Mouse (Mus musculus) stomach, embryonic 16.5 days (tissue): ENCODE results near the gene Wdfy1. TPM values are rescaled to one million over a fixed set of nuclear protein-coding genes. Genes with fewer than 3 reads are reported as not detected.

Source experiments
- ATAC-seq: fragments of 200-750 bp; cut with Nextera tagmentation; 2 replicates; pipeline ENCODE4 v1.8.0; 2017; ENCODE audit warnings: moderate number of reproducible peaks, moderate TSS enrichment; ENCODE audit not compliant: insufficient read depth, low FRiP score
- H3K27ac ChIP-seq: fragments of 300-500 bp; sonication (generic); 2 replicates; pipeline ENCODE4 v1.5.1; 2014; ENCODE audit warnings: low read length
- H3K27me3 ChIP-seq: fragments of 300-500 bp; sonication (generic); 2 replicates; pipeline ENCODE4 v1.6.1; 2014; ENCODE audit warnings: low read length, control low read depth, mixed read lengths; ENCODE audit not compliant: control insufficient read depth, insufficient read depth
- H3K36me3 ChIP-seq: fragments of 300-500 bp; sonication (generic); 2 replicates; pipeline ENCODE4 v1.6.1; 2014; ENCODE audit warnings: low read length; ENCODE audit not compliant: control insufficient read depth, insufficient read depth
- H3K4me1 ChIP-seq: fragments of 300-500 bp; sonication (generic); 2 replicates; pipeline ENCODE4 v1.6.1; 2014; ENCODE audit warnings: low read length, control low read depth, mixed read lengths; ENCODE audit not compliant: control insufficient read depth, insufficient read depth
- H3K4me2 ChIP-seq: fragments of 300-500 bp; sonication (generic); 2 replicates; pipeline ENCODE4 v1.6.1; 2014; ENCODE audit warnings: low read depth, low read length, mixed read lengths
- H3K4me3 ChIP-seq: fragments of 300-500 bp; sonication (generic); replicated peaks from 2 replicates; pipeline ENCODE4 v1.5.1; 2014; ENCODE audit warnings: mild to moderate bottlenecking, low read length
- H3K9ac ChIP-seq: fragments of 300-500 bp; sonication (generic); 2 replicates; pipeline ENCODE4 v1.6.1; 2014; ENCODE audit warnings: low read length
- H3K9me3 ChIP-seq: fragments of 300-500 bp; sonication (generic); replicated peaks from 2 replicates; pipeline ENCODE4 v1.6.1; 2016; ENCODE audit warnings: low read length, control low read depth; ENCODE audit not compliant: control insufficient read depth
- WGBS: fragments of 180-500 bp; shearing (Covaris S2); extraction: QIAGEN DNeasy Blood & Tissue Kit; methylation state at CpG from one replicate; pipeline ENCODE4 v1.1.7; 2014; 5-methylcytosine and 5-hydroxymethylcytosine counted together
- polyA plus RNA-seq: library from polyadenylated mRNA; unstranded; fragments of >200 nt; fragmentation: Nextera tagmentation; extraction: Ambion mirVana; gene quantifications from 2 replicates; pipeline ENCODE4 v1.2.1, GENCODE M21; 2015

The Wdfy1 gene
- polyA plus RNA-seq, 1 experiment from 2014 or later, result 41.8 TPM

DNA sequence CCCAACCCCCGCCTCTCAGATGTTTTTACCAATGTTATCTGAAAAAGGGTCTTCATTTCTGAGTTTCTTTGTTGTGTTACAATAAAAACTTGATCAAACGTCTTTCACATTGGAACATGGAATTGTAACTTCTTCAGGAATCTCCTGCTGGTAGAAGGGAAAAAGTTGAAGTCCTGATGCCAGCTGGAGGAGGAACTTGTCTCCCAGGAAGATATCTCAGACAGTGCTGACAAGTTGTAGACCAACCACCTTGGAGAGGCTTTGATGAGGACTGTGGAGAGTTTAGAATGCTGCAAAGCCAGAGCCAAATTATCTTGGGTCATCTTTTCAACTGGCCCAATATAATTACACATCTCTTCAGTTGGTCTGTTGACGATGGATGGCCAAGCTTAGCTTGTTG, 83.5 kb downstream of the Wdfy1 start:
- H3K27ac ChIP-seq, result no peak overlapping the region
- H3K36me3 ChIP-seq, result no peaks in the 10 kb centered on the region
- H3K9me3 ChIP-seq, result no peaks in the 10 kb centered on the region
- no peak overlapping the region for H3K4me3 ChIP-seq
- no peak for ATAC-seq
- H3K4me2 ChIP-seq, result no peak overlapping the region
- 0 out of 2 replicates have a peak, but pooled peaks cover 5% of the 10 kb centered on the region for H3K4me1 ChIP-seq
- 79% methylated on average over 3 of the region's 3 CpGs for WGBS
- H3K9ac ChIP-seq, result no peak overlapping the region
- H3K27me3 ChIP-seq, result no peaks in the 10 kb centered on the region

DNA sequence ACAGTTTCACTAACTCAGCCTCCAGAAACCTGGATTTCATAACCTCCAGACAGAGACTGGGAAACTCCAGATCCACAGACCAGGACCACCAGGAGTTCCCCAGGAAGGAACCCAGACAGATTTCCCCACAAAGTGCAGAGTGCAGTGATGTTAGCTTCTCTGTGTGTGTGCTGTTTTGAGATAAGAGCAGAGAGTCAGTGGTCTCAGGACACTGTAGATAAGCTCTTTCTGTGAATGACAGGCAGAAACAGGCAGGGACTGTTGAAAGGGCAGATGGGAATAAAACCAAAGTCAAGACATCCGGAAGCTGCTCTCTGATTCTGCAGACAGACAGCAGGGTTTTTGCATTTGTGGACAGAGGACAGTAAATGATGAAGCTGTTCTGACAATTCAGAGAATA, 88.7 kb downstream of the Wdfy1 start:
- WGBS, result 65% methylated on average over 1 of the region's 1 CpGs
- Histone ChIP-seq H3K4me3 (no peak overlapping the region), H3K4me2 (no peak overlapping the region), H3K9ac (no peak overlapping the region), H3K9me3 (no peaks in the 10 kb centered on the region), H3K36me3 (no peaks in the 10 kb centered on the region), H3K27ac (no peak overlapping the region), H3K4me1 (no peaks in the 10 kb centered on the region), H3K27me3 (no peaks in the 10 kb centered on the region)
- ATAC-seq, result no peak

DNA sequence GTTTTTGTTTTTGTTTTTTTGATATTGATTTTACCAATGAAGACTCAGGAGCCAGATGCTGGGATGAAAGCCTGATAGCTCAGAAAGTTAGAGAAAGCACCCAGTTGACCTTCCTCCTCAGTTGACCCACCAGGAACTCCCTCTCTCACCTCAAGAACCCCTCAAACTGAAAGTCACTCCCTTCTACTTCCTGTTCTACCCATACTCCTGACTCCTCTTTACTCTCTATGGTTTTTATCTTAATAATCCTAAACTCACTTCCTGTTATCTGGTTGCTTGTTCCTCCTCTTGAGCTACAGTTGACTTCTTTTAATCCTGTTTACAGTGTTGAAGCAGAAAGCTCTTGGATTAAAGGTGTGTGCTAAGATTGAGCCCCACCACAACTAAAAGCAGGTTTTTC, 91.9 kb downstream of the Wdfy1 start:
- H3K4me2 ChIP-seq, result no peak overlapping the region
- H3K27me3 ChIP-seq, result no peaks in the 10 kb centered on the region
- H3K9ac ChIP-seq, result no peak overlapping the region
- H3K27ac ChIP-seq, result no peak overlapping the region
- ATAC-seq, result no peak
- H3K36me3 ChIP-seq, result no peaks in the 10 kb centered on the region
- H3K4me3 ChIP-seq, result no peak overlapping the region
- no peaks in the 10 kb centered on the region for H3K4me1 ChIP-seq
- no peaks in the 10 kb centered on the region for H3K9me3 ChIP-seq

DNA sequence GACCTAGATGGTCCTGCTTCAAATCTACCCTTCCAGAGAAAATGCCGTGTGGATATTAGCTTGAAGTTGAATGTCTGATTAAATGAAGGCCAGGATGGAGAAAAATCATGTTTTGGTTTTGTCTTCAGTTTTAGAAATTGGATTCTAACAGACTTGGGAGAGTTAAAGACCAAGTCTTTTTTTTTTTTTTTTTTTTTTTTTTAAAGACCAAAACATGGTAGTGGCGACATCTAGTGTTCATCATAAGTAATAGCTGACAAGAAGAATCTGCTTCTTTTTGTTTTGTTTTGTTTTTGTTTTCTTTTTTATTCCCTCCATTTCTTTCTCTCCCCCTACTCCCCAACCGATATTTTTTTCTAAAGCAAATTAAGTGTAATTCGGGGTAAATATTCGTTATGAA, 93.0 kb downstream of the Wdfy1 start:
- no peak for ATAC-seq

DNA sequence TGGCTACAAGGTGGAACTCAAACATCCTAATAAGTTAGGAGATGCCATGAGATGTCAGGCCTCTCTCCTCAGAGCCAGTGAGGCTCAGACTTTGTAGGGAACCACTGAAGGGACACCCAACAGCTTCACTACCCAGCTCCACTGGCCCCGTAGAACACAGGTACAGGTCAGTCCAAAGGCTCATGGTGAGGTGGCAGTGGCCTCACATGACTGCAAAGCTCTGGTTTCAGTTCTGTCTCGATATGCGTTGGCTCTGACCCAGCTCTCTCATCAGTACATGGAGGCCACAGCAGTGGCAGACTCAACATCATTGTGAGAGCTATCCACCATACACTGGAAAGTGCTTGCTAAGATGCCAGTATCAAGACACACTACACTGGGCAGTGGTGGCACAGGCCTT, 95.2 kb downstream of the Wdfy1 start:
- Histone ChIP-seq H3K9ac (no peak overlapping the region), H3K4me1 (no peaks in the 10 kb centered on the region), H3K36me3 (no peaks in the 10 kb centered on the region), H3K27me3 (no peaks in the 10 kb centered on the region), H3K27ac (no peak overlapping the region), H3K9me3 (no peaks in the 10 kb centered on the region), H3K4me2 (no peak overlapping the region), H3K4me3 (no peak overlapping the region)
- WGBS, result 90% methylated on average over 3 of the region's 3 CpGs
- ATAC-seq, result no peak

More for the DNA sequence above, 93.0 kb downstream of the Wdfy1 start:
- Histone ChIP-seq H3K9me3 (no peaks in the 10 kb centered on the region), H3K36me3 (no peaks in the 10 kb centered on the region), H3K9ac (no peak overlapping the region), H3K27ac (no peak overlapping the region), H3K4me1 (no peaks in the 10 kb centered on the region), H3K4me2 (no peak overlapping the region), H3K27me3 (no peaks in the 10 kb centered on the region), H3K4me3 (no peak overlapping the region)
- WGBS, result 13% methylated on average over 5 of the region's 5 CpGs

DNA sequence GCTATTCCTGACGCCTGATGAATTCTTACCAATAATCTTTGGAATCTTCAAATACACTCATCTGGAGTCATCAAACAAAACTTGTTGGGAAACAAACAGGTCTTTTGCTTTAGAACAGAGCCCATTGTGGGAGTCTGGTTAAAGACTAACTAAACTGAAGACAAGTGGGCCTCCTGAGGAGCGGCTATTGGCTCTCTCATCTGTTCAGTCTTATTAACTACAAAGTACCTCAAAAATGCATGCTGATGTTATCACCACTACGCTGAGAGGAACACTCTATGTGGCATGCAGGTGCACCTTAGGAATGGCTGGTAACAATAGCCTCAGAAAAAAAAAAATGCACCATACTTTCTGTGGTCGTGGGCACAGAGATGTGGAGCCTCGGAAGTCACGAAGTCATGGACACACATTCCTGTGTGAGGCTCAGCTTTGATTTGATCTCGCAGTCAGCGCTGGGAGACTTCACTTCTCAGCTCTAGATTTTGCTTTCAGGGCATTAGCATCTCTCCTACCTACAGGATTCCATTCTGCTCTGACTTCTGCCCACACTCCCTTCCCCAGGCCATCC, 97.7 kb downstream of the Wdfy1 start:
- no peaks in the 10 kb centered on the region for H3K4me1 ChIP-seq
- no peak overlapping the region for H3K9ac ChIP-seq
- H3K4me2 ChIP-seq, result no peak overlapping the region
- 0 out of 2 replicates have a peak, but pooled peaks cover 1% of the 10 kb centered on the region for H3K27me3 ChIP-seq
- H3K9me3 ChIP-seq, result no peaks in the 10 kb centered on the region
- H3K36me3 ChIP-seq, result no peaks in the 10 kb centered on the region
- no peak overlapping the region for H3K27ac ChIP-seq
- WGBS, result 59% methylated on average over 8 of the region's 8 CpGs
- no peak for ATAC-seq
- H3K4me3 ChIP-seq, result no peak overlapping the region

DNA sequence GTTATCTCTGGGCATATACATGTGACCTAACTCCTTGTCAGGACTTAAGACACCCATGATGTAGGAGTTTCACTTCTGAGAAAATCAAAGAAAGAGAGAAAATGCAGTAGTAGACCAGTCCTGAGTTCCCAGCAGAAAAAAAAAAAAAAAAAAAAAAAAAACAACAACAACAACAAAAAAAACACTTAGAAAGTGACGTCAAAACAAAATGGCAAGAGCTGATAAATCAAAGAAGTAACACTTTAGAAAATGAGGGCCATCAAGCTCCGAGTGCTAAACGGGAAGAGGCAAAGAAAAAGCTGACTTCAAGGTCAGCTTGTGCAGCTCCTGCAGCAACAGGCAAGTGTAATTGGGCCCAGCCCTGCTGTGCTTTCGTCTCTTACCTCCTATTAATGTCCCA, 100.2 kb downstream of the Wdfy1 start:
- Histone ChIP-seq H3K36me3 (no peaks in the 10 kb centered on the region), H3K27me3 (peaks cover 4% of the 10 kb centered on the region), H3K27ac (no peak overlapping the region), H3K4me3 (no peak overlapping the region), H3K4me1 (peaks cover 6% of the 10 kb centered on the region; the same call in 1 of the 2 replicates), H3K4me2 (no peak overlapping the region), H3K9me3 (no peaks in the 10 kb centered on the region), H3K9ac (no peak overlapping the region)
- no peak for ATAC-seq
- WGBS, result 64% methylated on average over 4 of the region's 4 CpGs

DNA sequence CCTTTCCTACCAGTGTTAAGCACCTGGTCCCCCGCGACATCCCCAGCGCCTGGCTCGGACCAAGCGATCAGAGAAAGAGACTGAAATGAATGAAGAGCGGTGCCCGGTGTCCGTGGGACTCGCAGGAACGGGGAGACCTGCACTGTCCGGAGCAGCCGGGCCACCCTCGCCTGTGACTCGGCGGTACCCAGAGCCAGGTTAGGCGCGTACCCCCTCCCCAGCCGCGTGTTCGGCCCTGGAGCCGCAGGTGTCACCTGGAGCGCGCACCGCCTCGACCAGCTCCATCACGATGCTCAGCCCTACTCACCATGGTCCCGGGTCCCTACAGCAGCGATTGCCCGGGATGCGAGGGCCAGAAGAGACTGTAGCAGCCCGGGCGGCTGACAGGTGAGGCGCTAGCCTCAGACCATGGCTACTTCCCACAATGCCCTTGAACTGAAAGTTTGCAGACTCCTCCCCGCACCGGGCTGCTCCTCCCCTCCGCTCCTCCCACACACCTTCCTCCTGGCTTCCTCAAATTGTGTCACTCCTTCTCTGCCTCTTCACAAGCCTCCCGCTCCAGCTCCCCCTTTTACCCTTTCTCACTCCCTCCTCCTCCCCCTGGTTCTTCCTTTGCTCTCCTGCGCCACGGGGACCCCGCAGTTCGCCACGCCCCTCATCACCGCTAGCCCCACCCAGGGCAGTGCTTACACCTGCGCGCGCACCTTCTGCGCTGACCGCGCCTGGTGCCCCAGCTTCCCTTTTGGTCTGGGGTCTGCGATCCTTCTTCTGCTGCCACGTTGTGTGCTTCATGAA, 104.2 kb downstream of the Wdfy1 start, which contains the start of gene Ap1s3:
Gene Ap1s3, minus strand, starts transcription at position 430 of the 795 bp plus-strand sequence.
- peak; percentile 94 for ATAC-seq
- peak within 1 kb of the TSS; percentile 85 for H3K4me2 ChIP-seq
- peak within 1 kb of the TSS; percentile 52; the same call in 1 of the 2 replicates for H3K27ac ChIP-seq

DNA sequence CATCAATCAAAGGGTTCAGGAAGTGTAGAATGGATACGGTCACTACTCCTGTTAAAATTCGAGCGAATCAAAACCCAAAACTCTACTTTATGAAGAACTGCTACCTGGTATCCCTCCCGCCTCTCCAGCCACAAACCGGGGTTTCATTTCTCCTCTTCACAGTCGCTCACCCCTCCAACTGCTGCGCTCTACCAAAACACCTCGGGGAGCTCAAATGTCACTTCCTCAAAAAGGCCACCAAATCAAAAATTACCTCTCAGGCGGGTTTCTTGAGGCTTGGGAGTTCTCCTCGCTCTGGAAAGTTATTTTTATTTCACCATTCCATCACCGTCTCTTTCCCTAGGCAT, 104.8 kb downstream of the Wdfy1 start:
- Histone ChIP-seq H3K9me3 (no peaks in the 10 kb centered on the region), H3K36me3 (no peaks in the 10 kb centered on the region), H3K27me3 (peaks cover 4% of the 10 kb centered on the region), H3K4me2 (peak overlapping the region; percentile 85), H3K27ac (no peak overlapping the region), H3K4me3 (peak overlapping the region; percentile 74), H3K9ac (peak overlapping the region; percentile 79), H3K4me1 (peaks cover 11% of the 10 kb centered on the region; the same call in 1 of the 2 replicates)
- ATAC-seq, result no peak
- WGBS, result under 1% methylated on average over 11 of the region's 11 CpGs

More for the DNA sequence above, 104.2 kb downstream of the Wdfy1 start, which contains the start of gene Ap1s3:
- Histone ChIP-seq H3K9me3 (no peaks in the 10 kb centered on the region), H3K4me1 (peaks cover 11% of the 10 kb centered on the region; the same call in 1 of the 2 replicates), H3K36me3 (no peaks in the 10 kb centered on the region), H3K4me3 (peak within 1 kb of the TSS; percentile 74), H3K27me3 (peaks cover 4% of the 10 kb centered on the region), H3K9ac (peak within 1 kb of the TSS; percentile 79)
- under 1% methylated on average over 51 of the region's 51 CpGs for WGBS
